Mouse (Mus musculus) midbrain, postnatal 0 days (tissue): Measurements from ENCODE around the gene Slc18b1. TPM values are rescaled to one million over a fixed set of nuclear protein-coding genes. Genes with fewer than 3 reads are reported as not detected.

Experiments
- ATAC-seq: fragments of 200-750 bp; cut with Nextera tagmentation; 2 replicates; pipeline ENCODE4 v1.8.0; 2017; ENCODE audit warnings: moderate number of reproducible peaks, mild to moderate bottlenecking, moderate TSS enrichment, moderate library complexity; ENCODE audit not compliant: low FRiP score
- DNase-seq: peaks from one replicate; pipeline ENCODE4 v3.0.0-alpha.2; 2015; ENCODE audit warnings: low spot score
- H3K27ac ChIP-seq: fragments of 300-500 bp; sonication (generic); 2 replicates; pipeline ENCODE4 v1.5.1; 2014; ENCODE audit warnings: low read depth, mild to moderate bottlenecking, low read length, mixed read lengths
- H3K27me3 ChIP-seq: fragments of 300-500 bp; sonication (generic); 2 replicates; pipeline ENCODE4 v1.6.1; 2014; ENCODE audit warnings: low read length, control low read depth, mixed read lengths; ENCODE audit not compliant: insufficient read depth
- H3K36me3 ChIP-seq: fragments of 300-500 bp; sonication (generic); 2 replicates; pipeline ENCODE4 v1.6.1; 2014; ENCODE audit warnings: low read length, control low read depth, mixed read lengths; ENCODE audit not compliant: insufficient read depth
- H3K4me1 ChIP-seq: fragments of 300-500 bp; sonication (generic); 2 replicates; pipeline ENCODE4 v1.6.1; 2014; ENCODE audit warnings: mild to moderate bottlenecking, control low read depth, antibody characterized with exemption, low read length, mixed read lengths; ENCODE audit not compliant: insufficient read depth
- H3K4me2 ChIP-seq: fragments of 300-500 bp; sonication (generic); 2 replicates; pipeline ENCODE4 v1.6.1; 2014; ENCODE audit warnings: low read depth, mild to moderate bottlenecking, low read length, mixed read lengths; ENCODE audit not compliant: poor library complexity, severe bottlenecking
- H3K4me3 ChIP-seq: fragments of 300-500 bp; sonication (generic); 2 replicates; pipeline ENCODE4 v1.5.1; 2014; ENCODE audit warnings: low read depth, mild to moderate bottlenecking, low read length, moderate library complexity
- H3K9ac ChIP-seq: fragments of 300-500 bp; sonication (generic); replicated peaks from 2 replicates; pipeline ENCODE4 v1.6.1; 2014; ENCODE audit warnings: mild to moderate bottlenecking, low read length, moderate library complexity, mixed read lengths; ENCODE audit not compliant: poor library complexity, severe bottlenecking
- H3K9me3 ChIP-seq: fragments of 300-500 bp; sonication (generic); 2 replicates; pipeline ENCODE4 v1.6.1; 2016; ENCODE audit warnings: low read length, control low read depth
- CTCF ChIP-seq: IDR thresholded peaks from 2 replicates; pipeline ENCODE4 v1.5.1; 2016; ENCODE audit warnings: antibody characterized with exemption, mild to moderate bottlenecking
- WGBS: fragments of 180-500 bp; shearing (Covaris S2); extraction: QIAGEN DNeasy Blood & Tissue Kit; methylation state at CpG from one replicate; pipeline ENCODE4 v1.1.7; 2014; 5-methylcytosine and 5-hydroxymethylcytosine counted together
- polyA plus RNA-seq: library from polyadenylated mRNA; unstranded; fragments of >200 nt; fragmentation: Nextera tagmentation; extraction: Ambion mirVana; gene quantifications from 2 replicates; pipeline ENCODE4 v1.2.1, GENCODE M21; 2015
- total RNA-seq: library from RNA; depleted of rRNA; stranded (reverse); fragments of >200 nt; gene quantifications from 2 replicates; pipeline ENCODE4 v1.2.3, GENCODE M21; 2014

The Slc18b1 gene
- total and polyA plus RNA-seq, 2 experiments from 2014 or later: 12.4 to 13.7 TPM

DNA sequence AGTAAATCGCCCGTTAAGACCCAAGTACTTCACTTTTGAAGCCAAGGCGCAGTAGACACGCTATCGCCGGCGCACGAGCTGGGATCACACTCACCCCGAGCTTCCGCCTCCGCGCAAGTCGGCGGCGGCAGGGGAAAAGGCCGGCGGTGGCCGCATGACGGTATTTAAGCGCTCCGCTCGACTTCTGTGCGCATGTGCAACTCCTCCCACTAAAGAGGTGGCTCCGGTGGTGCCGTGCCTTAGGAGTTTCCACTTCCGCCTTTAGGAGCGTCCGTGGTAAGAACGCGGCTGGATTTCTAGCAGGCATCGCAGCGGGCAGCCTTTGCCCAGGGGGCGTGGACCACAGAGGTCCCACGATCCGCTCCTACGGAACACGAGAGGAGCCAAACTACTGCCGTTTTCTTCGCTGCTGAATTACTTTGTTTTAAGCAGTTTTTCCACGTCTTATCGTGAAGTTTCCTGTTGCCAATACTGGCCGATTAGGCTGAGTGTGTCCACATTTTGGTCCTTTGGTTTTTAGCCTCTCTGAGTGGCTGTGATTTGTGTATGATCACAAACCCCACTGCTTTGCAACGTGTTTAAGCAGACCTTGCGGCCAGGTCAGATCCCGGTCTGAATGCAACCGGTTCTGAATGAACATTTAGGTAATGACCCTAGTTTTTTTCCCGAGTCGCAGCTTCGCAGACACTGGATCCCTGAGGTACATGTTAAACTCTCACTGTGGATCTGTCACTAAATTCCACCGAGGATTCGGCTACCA is 9.5 kb upstream of the Slc18b1 start, which contains the start of gene Rps12:
Rps12 (minus strand) TSS at position 214 of the 760 bp plus-strand sequence.
- H3K36me3 ChIP-seq: peaks cover 12% of the 10 kb centered on the region; the same call in 1 of the 2 replicates
- peak; percentile 100 for DNase-seq
- peak within 1 kb of the TSS; percentile 91 for H3K9ac ChIP-seq
- H3K9me3 ChIP-seq: no peaks in the 10 kb centered on the region
- no peaks in the 10 kb centered on the region for H3K27me3 ChIP-seq
- peak within 1 kb of the TSS; percentile 85 for H3K4me2 ChIP-seq
- ATAC-seq: peak; percentile 99
- H3K27ac ChIP-seq: peak within 1 kb of the TSS; percentile 72
- H3K4me1 ChIP-seq: peaks cover 8% of the 10 kb centered on the region; the same call in 1 of the 2 replicates
- H3K4me3 ChIP-seq: peak within 1 kb of the TSS; percentile 74
- TF ChIP-seq CTCF: peak; percentile 45; the same call in 1 of the 2 replicates
- WGBS: under 1% methylated on average over 51 of the region's 51 CpGs

DNA sequence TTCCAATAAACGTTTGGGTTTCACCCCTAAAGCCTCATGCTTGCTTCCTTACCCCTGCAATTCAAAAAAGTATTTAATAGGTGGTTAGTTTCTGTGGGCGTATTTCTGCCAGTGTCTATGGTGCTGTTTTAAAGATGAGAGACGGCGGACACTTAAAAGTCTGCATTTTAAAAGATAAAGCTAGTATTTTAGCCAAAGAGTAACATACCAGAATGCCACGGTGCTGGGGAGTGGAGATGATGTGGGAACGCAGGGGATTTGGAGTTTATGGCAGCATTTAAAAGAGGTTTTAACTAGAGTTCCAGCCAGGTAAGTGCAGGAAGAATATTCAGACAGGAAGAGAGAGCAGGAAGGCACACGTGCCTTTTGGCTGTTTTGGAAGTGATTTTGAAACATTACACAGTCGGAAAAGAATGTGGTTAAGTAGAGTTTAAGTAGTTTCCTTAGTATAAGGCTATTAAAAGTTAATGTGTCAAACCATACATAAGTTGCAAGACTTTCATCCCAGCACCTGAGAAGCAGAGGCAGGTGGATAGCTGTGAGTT is 8.7 kb upstream of the Slc18b1 start:
- Histone ChIP-seq H3K27me3 (no peaks in the 10 kb centered on the region), H3K36me3 (peaks cover 9% of the 10 kb centered on the region; the same call in 1 of the 2 replicates), H3K27ac (no peak overlapping the region), H3K4me2 (peak overlapping the region; percentile 62), H3K4me1 (peaks cover 8% of the 10 kb centered on the region; the same call in 1 of the 2 replicates), H3K9me3 (no peaks in the 10 kb centered on the region), H3K4me3 (peak overlapping the region; percentile 74), H3K9ac (peak overlapping the region; percentile 51; the same call in 1 of the 2 replicates)
- WGBS: 10% methylated on average over 8 of the region's 8 CpGs
- DNase-seq (no peak), ATAC-seq (no peak)
- no peak for TF ChIP-seq CTCF

DNA sequence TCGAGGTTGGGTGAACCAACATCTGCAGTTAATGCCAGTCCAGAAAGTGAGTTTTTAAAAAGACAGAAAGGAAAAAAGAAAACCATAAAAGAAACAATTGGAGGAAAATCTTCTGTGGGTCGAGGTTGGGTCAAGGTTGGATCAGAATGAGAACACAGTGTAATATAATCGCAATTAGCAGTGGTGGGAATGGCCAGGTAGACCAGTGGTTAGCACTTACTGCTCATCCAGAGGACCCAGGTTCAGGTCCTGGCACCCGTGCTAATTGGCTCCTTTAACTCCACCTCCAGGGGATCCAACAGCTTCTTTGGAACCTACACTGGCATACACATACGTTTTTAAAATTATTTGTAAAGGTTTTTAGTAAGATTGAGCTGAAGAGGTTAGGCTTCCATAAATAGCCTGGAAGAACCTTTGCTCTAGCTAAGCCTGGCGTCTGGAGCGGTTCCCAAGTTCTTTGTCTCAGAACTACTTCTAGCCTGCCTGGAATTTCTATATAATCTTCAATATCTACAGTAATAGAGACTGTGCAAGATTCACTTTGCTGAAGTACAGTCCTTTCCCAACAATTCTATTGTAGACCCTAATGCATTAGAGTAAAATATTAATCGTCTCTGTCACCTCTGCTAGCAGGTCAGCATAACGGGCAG is 790 bp upstream of the Slc18b1 start:
- Histone ChIP-seq H3K36me3 (no peaks in the 10 kb centered on the region), H3K9ac (no peak overlapping the region; the same call in 1 of the 2 replicates), H3K27me3 (no peaks in the 10 kb centered on the region), H3K9me3 (no peaks in the 10 kb centered on the region), H3K4me1 (peaks cover 3% of the 10 kb centered on the region; the same call in 1 of the 2 replicates), H3K4me2 (peak overlapping the region; percentile 70), H3K4me3 (peak overlapping the region; percentile 67), H3K27ac (no peak overlapping the region)
- ATAC-seq (no peak), DNase-seq (no peak)
- TF ChIP-seq CTCF: no peak
- WGBS: 47% methylated on average over 9 of the region's 9 CpGs

DNA sequence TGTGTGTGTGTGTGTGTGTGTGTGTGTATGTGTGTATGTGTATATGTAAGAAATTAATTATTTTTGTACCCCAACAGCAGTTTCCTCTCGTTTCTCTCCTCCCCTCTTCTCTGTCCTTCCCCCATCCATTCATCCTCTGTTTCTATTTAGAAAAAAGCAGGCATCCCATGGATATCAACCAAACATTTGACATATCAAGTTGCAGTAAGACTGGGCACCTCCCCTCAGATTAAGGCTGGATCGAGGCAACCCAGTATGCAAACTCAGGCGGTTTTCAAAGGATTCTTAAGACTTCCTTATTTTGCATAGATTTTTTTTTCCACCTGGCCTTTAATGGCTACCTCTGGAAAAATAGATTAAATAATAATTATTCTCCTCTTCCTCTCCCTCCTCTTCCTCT is 820 bp downstream of the Slc18b1 start:
- H3K4me3 ChIP-seq: peak overlapping the region; percentile 67
- H3K36me3 ChIP-seq: peaks cover 7% of the 10 kb centered on the region; the same call in 1 of the 2 replicates
- peak overlapping the region; percentile 70 for H3K4me2 ChIP-seq
- peaks cover 3% of the 10 kb centered on the region; the same call in 1 of the 2 replicates for H3K4me1 ChIP-seq
- no peak overlapping the region for H3K27ac ChIP-seq
- TF ChIP-seq CTCF: no peak
- DNase-seq (no peak), ATAC-seq (no peak)
- H3K27me3 ChIP-seq: no peaks in the 10 kb centered on the region
- H3K9ac ChIP-seq: no peak overlapping the region; the same call in 1 of the 2 replicates
- no peaks in the 10 kb centered on the region for H3K9me3 ChIP-seq
- 5% methylated on average over 3 of the region's 3 CpGs for WGBS

DNA sequence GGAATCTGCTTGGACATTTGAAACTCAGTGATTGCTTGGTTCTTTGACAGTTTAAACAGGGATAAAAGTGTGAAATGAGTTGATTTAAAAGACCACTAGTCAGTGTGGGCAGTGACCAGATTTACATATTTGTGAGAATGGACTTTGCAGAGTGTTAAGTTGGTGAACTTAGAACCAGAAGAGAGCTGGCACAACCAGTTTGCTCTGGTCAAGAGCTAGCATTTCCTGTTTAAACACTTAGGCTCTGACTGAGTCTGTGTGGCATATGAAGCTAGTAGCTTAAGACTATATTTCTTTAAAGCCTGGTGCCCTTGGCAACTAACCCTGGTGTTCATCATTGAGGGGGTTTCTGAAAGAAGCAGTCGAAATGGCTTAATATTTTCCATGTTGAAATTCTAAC is 1.4 kb downstream of the Slc18b1 start:
- Histone ChIP-seq H3K4me3 (no peak overlapping the region), H3K9me3 (no peaks in the 10 kb centered on the region)

More for the DNA sequence above, 1.4 kb downstream of the Slc18b1 start:
- no peak for DNase-seq
- Histone ChIP-seq H3K4me2 (peak overlapping the region; percentile 70), H3K27ac (no peak overlapping the region), H3K36me3 (peaks cover 7% of the 10 kb centered on the region; the same call in 1 of the 2 replicates), H3K4me1 (peaks cover 3% of the 10 kb centered on the region; the same call in 1 of the 2 replicates), H3K9ac (no peak overlapping the region), H3K27me3 (no peaks in the 10 kb centered on the region)
- 90% methylated on average over 1 of the region's 1 CpGs for WGBS
- ATAC-seq: no peak
- no peak for TF ChIP-seq CTCF
